Mouse (Mus musculus): ENCODE measurements at regions not wholly inside any gene's neighbourhood (a gene's known extent, or its start where the extent isn't known, plus 50 kb on each side); places are given as distances from the start of the nearest gene placed in this dataset.
A peak's percentile ranks its signal among the peaks of the same experiment; 100 is the strongest.

DNA sequence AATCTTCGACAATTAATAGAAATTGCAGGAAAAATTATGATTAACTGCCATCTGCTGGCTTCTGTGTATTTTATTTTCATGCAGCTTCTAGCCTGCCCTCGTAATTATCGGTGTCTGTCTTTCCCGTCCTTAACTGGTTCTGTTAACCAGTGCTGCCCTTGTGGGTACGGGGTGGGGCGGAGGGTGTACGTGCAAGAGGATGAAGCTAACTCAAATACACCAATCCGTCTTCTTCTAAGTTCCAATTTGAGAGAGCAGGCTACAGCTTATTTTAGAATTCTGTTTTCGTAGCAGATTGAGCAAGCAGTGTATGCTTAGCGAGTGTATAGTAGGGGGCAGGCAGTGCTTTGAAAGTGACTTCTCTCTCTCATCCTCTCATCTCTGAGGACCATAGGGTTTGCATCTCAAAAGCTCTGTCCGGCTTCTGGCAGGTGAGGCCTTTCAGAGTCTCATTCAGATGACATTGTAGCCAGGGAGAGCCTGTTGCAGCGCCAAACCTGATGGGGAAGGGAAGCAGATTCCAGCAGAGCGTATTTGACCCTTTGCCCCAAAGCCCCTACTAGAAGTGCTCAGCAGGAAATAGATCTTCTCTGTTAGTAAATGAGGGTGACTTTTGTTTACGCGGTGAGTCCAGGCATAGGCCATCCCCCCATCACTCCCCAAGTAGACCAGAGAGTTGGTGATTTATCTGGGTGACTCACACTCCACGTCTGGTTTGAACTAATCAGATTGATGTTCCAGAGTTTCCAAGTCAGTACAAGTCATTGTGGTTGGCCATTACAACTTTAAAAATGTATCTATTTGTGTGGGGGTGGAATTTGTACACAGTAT lies 53.3 kb upstream of the Ptgfrn start:
- no peak for DNase-seq (ENCODE audit: extremely low spot score, low read depth, low spot score)

- DNase-seq (ENCODE audit: extremely low spot score, low read depth, low spot score) = no peak
Observed at GRCm38 (mm10) chr3:101162536-101163159, 52.6 kb upstream of the Ptgfrn start.

DNA sequence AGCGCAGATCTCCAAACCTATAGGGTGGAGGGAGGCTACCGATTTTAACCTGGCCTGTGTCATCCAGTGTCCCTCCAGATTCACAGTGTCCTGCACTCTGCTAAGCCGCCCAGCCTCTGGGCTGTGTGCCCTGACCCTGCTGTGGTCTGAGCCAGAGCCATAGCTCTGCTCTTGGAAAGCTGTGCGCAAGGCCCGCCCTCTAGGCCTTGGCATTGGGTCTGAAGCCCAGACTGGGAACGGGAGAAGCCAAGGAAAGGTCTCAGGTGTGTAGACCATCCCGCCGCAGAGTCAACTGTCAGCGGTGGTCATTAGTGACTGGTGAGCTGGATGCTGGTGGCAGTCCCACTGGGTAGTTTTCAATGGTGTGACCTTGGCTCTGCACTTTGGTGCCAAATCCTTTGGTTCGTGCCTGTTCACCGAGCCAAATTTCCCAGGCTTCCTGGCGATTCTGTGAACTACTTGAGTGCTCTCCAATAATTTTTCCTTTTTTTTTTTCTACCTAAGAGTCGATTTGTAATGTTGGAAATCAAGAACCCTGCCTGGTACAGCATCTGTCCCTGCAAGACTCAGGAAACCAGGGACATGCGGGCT lies 52.0 kb upstream of the Ptgfrn start:
- DNase-seq (ENCODE audit: extremely low spot score, low read depth, low spot score) = no peak

DNA sequence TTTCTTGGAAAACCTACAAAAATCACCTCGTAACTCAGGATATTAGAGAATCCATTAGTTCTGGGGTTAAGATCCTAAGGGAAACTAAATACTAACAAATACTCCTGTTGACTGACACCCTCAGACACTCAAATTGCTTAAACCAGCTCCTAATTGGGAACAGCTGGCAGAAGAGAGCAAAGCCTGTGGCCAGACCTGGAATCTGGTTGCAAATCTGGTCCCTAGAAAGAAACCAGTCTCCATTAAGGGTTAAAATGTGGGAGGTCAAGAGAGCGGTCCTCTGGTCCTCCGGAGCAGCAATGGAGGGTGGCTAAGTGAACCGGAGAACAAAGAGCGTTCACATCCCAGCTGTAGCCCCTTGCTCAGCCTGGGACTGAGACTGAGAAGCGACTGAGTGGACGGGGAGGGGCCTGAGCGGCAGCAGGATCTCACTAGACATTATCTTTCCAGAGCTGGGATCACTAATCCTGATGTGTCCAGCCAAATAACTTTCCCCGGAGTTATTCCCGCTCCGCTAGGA lies 51.4 kb upstream of the Ptgfrn start:
- peak; percentile 97 for DNase-seq (ENCODE audit: extremely low spot score, low read depth, low spot score)
